Mouse (Mus musculus): ENCODE measurements around the gene Sec14l5.

DNA sequence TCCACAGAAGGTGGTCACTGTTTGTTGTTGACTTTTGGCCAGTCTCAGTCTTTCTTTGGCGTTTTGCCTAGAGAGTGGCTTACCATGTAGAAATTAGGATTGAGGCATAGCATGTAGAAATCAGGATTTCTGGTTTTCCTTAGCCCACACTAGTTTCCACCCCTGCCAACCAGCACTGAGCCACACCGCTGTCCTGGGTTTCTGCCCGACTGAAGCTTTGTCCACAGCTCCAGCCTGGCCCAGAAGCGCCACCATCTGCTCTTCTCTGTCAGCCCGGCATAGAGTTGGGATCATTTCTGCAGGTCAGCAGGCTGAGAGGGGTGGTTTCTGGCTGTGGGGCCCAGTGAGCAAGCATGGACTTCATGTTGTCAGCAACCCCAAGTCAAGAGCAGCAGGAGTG, 38.0 kb downstream of the Sec14l5 start:
- TF ChIP-seq EP300 (optimal IDR thresholded peaks at IDR 0.05) (no peak), CTCF (IDR thresholded peaks at IDR 0.05; ENCODE audit: low read depth) (no peak)

All from stomach, postnatal 0 days (tissue).